ENCODE assay signal across 48 mouse cellular contexts in genomic region chr5:92244900-92245299, GRCm38 (mm10). TPM values are rescaled to one million over a fixed set of nuclear protein-coding genes. Genes with fewer than 3 reads are reported as not detected.
"Had no signal": no experiment of that assay in that cellular context is flagged by ENCODE, and none has a peak within 500 bp of the region (broad histone marks: within the 10 kb centered on the region; RNA-seq: fewer than 3 reads in every experiment).

No protein-coding gene starts in this region.

- H3K4me3 ChIP-seq: heart, embryonic 10.5 days; heart, embryonic 12.5 days; heart, embryonic 13.5 days; heart, embryonic 15.5 days; hindbrain, embryonic 10.5 days; hindbrain, embryonic 12.5 days; hindbrain, embryonic 13.5 days; hindbrain, embryonic 15.5 days; kidney, embryonic 15.5 days; layer of hippocampus, adult 2 months had no signal

- H3K9ac ChIP-seq: heart, embryonic 12.5 days; heart, embryonic 13.5 days; heart, embryonic 15.5 days; hindbrain, embryonic 12.5 days; hindbrain, embryonic 13.5 days; hindbrain, embryonic 14.5 days; hindbrain, embryonic 15.5 days; kidney, embryonic 15.5 days had no signal

- H3K9me3 ChIP-seq: hindbrain, embryonic 13.5 days had no signal

- H3K36me3 ChIP-seq: heart, embryonic 10.5 days; heart, embryonic 12.5 days; heart, embryonic 13.5 days; heart, embryonic 15.5 days; hindbrain, embryonic 10.5 days; hindbrain, embryonic 12.5 days; hindbrain, embryonic 13.5 days; hindbrain, embryonic 15.5 days; kidney, embryonic 15.5 days had no signal

- ATAC-seq: hindbrain, embryonic 16.5 days; hindbrain, postnatal 0 days; intestine, embryonic 16.5 days; intestine, postnatal 0 days had no signal

- H3K4me2 ChIP-seq: heart, embryonic 11.5 days; heart, embryonic 12.5 days; heart, embryonic 13.5 days; heart, embryonic 15.5 days; hindbrain, embryonic 12.5 days; hindbrain, embryonic 13.5 days; hindbrain, embryonic 14.5 days; hindbrain, embryonic 15.5 days; kidney, embryonic 15.5 days had no signal

- H3K27ac ChIP-seq: heart, embryonic 10.5 days; heart, embryonic 13.5 days; heart, embryonic 15.5 days; hindbrain, embryonic 10.5 days; hindbrain, embryonic 12.5 days; hindbrain, embryonic 13.5 days; hindbrain, embryonic 14.5 days; hindbrain, embryonic 15.5 days; hindbrain, postnatal 0 days; kidney, embryonic 15.5 days; kidney, postnatal 0 days; layer of hippocampus, adult 2 months had no signal

- DNase-seq: heart, postnatal 10 days; heart, postnatal 14 days; heart, postnatal 36 days; heart, postnatal 4 days; kidney, adult 11 months; kidney, adult 18-20 months; kidney, adult 2 months; kidney, adult 8-10 months; kidney, adult 9 months; kidney, postnatal 10 days; kidney, postnatal 14 days; kidney, postnatal 25 days; kidney, postnatal 36 days; kidney, postnatal 4 days; layer of hippocampus, adult 9-11 months; layer of hippocampus, postnatal 36 days had no signal

- H3K27me3 ChIP-seq: heart, embryonic 12.5 days; heart, embryonic 13.5 days; heart, embryonic 15.5 days; hindbrain, embryonic 12.5 days; hindbrain, embryonic 13.5 days; hindbrain, embryonic 15.5 days; kidney, embryonic 15.5 days had no signal

- H3K4me1 ChIP-seq: heart, embryonic 12.5 days; hindbrain, embryonic 12.5 days; hindbrain, embryonic 13.5 days; hindbrain, embryonic 15.5 days had no signal

RNA-seq across cellular contexts. Expression of gene Ppef2, which starts 11.2 kb away (rescaled TPM):
- total RNA-seq: heart, postnatal 10 days; heart, postnatal 14 days; heart, postnatal 36 days; heart, postnatal 4 days; hematopoietic stem cell, adult 5-6 weeks had no signal
- polyA plus RNA-seq: heart, embryonic 12.5 days; heart, embryonic 13.5 days; heart, embryonic 14.5 days; heart, embryonic 15.5 days; heart, embryonic 16.5 days; heart, postnatal 0 days; hindbrain, embryonic 11.5 days had no signal

RNA-seq across cellular contexts. Expression of gene U90926, which starts 29.7 kb away (rescaled TPM):
- total RNA-seq: heart, postnatal 10 days; heart, postnatal 14 days; heart, postnatal 25 days; heart, postnatal 36 days; heart, postnatal 4 days; hematopoietic stem cell, adult 5-6 weeks; hindbrain, postnatal 0 days; layer of hippocampus, adult 18-20 months; layer of hippocampus, adult 2 months; layer of hippocampus, adult 8-10 months; layer of hippocampus, postnatal 10 days; layer of hippocampus, postnatal 14 days; layer of hippocampus, postnatal 25 days; layer of hippocampus, postnatal 36 days; left cerebral cortex, adult 18-20 months had no signal
- polyA plus RNA-seq: heart, embryonic 10.5 days; heart, embryonic 11.5 days; heart, embryonic 12.5 days; heart, embryonic 13.5 days; heart, embryonic 14.5 days; heart, embryonic 15.5 days; heart, embryonic 16.5 days; heart, postnatal 0 days; hindbrain, embryonic 10.5 days; hindbrain, embryonic 11.5 days; hindbrain, embryonic 12.5 days; hindbrain, embryonic 13.5 days; hindbrain, embryonic 14.5 days; hindbrain, embryonic 15.5 days; hindbrain, embryonic 16.5 days; hindbrain, postnatal 0 days; inflammation-experienced regulatory T-cells, adult 6 months; intestine, embryonic 14.5 days; intestine, embryonic 16.5 days; intestine, postnatal 0 days; kidney, adult 2 months; kidney, embryonic 14.5 days; kidney, embryonic 15.5 days; kidney, postnatal 0 days had no signal
